Mouse (Mus musculus): ENCODE measurements around the gene Zfp663.

DNA sequence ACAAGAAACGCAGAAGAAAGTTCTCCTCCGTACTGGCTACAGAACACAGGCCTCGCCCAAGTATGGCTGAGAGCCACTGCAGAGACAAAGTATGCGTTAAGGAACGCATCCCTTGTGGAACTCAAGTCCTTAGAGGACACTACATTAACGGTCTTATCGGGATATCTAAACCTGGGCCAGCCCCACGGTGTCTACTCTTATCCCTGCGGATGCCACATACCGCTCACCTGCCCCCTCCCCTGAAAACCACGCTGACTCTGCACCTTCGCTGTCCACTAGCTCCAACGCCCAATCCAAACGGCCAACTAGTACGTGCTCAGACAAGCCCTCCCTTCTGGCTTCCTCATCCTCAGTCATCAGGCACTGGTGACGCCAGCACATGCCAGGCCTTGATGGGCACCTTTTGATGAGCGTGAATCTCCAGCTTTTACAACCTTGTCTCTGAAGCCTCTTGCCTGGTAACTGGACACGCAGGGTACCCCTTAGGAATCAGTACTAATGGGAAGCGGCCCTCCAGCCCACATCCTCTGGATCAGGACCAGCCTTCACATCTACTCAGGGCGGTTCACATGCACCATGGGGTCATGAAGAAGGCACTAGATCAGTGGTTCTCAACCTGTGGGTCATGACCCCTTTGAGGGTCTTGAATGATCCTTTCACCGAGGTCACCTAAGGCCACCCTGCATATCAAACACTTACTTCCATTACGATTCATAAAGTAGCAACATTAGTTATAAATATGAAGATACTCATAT, 46.4 kb downstream of the Zfp663 start:
- TF ChIP-seq CTCF (IDR thresholded peaks at IDR 0.05; ENCODE audit: low read depth) (no peak), EP300 (optimal IDR thresholded peaks at IDR 0.05) (no peak)
